Mouse (Mus musculus): ENCODE results near the gene Nfkbib. TPM values are rescaled to one million over a fixed set of nuclear protein-coding genes. Genes with fewer than 3 reads are reported as not detected.

The Nfkbib gene
- total RNA-seq (2012; rRNA removed), result 59.3 and 62.8 TPM in 2 replicates
- 24.6 and 30.5 TPM in 2 replicates for total RNA-seq (2014; rRNA removed)
- polyA plus RNA-seq (2012; ENCODE audit: insufficient read length, low read depth), result 97.5 and 101 TPM in 2 replicates

- Histone ChIP-seq H3K4me2 (ENCODE audit: insufficient read depth, low read depth, poor library complexity, severe bottlenecking) (peak within 1 kb of the TSS; percentile 83), H3K27me3 (replicated peaks) (no peaks in the 10 kb centered on the region), H3K27ac (ENCODE audit: insufficient read depth, low read depth) (no peak within 1 kb of the TSS), H3K79me2 (replicated peaks; ENCODE audit: control insufficient read depth, extremely low read depth, insufficient read depth, poor library complexity, severe bottlenecking) (peaks cover 34% of the 10 kb centered on the region), H3K4me3 (replicated peaks in 1 of 3; ENCODE audit: low read depth in 2 of 3, low read length in 2 of 3, poor library complexity in 1 of 3) (peak within 1 kb of the TSS; percentile 81 to 88 (median 86)), H3K36me3 (replicated peaks in 1 of 2; ENCODE audit: control insufficient read depth in 1 of 2, insufficient read depth in 1 of 2, low read length in 1 of 2) (peaks cover 7 to 38% of the 10 kb centered on the region in 2 experiments), H3K4me1 (ENCODE audit: control insufficient read depth in 1 of 2, insufficient read depth in 2 of 2) (peaks cover 14 to 40% of the 10 kb centered on the region in 2 experiments), H3K9me3 (replicated peaks; ENCODE audit: low read length) (no peaks in the 10 kb centered on the region), H3K9ac (ENCODE audit: insufficient read depth, low read depth) (peak within 1 kb of the TSS; percentile 84)
- DNase-seq (ENCODE audit: extremely low read depth), result no peak
- no peak for TF ChIP-seq CTCF (conservative IDR thresholded peaks at IDR 0.05 in 1 of 2, IDR thresholded peaks at IDR 0.05 in 1 of 2; ENCODE audit: low read depth in 2 of 2, low read length in 2 of 2)
- peak; percentile 53 for TF ChIP-seq BHLHE40 (IDR thresholded peaks at IDR 0.05; ENCODE audit: low read depth, low read length)
- TF ChIP-seq CHD2 (IDR thresholded peaks at IDR 0.05; ENCODE audit: low read length), result 0 out of 2 replicates have a peak, but pooled peaks have one; percentile 10
- no peak for TF ChIP-seq MEF2A (IDR thresholded peaks at IDR 0.05; ENCODE audit: borderline replicate concordance, low read depth, low read length)
- TF ChIP-seq MXI1 (IDR thresholded peaks at IDR 0.05; ENCODE audit: low read depth, low read length), result peak; percentile 64
- no peak for TF ChIP-seq MAX (IDR thresholded peaks at IDR 0.05; ENCODE audit: low read length)
- in situ Hi-C loops (cut with MboI; ENCODE audit: low pct_ligation_motif_present, low pct_unique_long_range_greater_than_20kb, low sequenced_read_pairs) (no loop called here), dilution Hi-C loops (cut with MboI; ENCODE audit: extremely low pct_ligation_motif_present, extremely low pct_unique_long_range_greater_than_20kb, low sequenced_read_pairs) (no loop called here)
Measured at GRCm38 (mm10) chr7:28767462-28767965, at the start of gene Nfkbib. Gene Nfkbib (minus strand): TSS chr7:28767512.

- dilution Hi-C loops (cut with MboI; ENCODE audit: extremely low pct_ligation_motif_present, extremely low pct_unique_long_range_greater_than_20kb, low sequenced_read_pairs) (no loop called here), in situ Hi-C loops (cut with MboI; ENCODE audit: low pct_ligation_motif_present, low pct_unique_long_range_greater_than_20kb, low sequenced_read_pairs) (no loop called here)
- Histone ChIP-seq H3K9ac (ENCODE audit: insufficient read depth, low read depth) (no peak overlapping the region), H3K79me2 (replicated peaks; ENCODE audit: control insufficient read depth, extremely low read depth, insufficient read depth, poor library complexity, severe bottlenecking) (peaks cover 72% of the 10 kb centered on the region), H3K4me1 (ENCODE audit: control insufficient read depth in 1 of 2, insufficient read depth in 2 of 2) (peaks cover 32 to 92% of the 10 kb centered on the region in 2 experiments), H3K27ac (ENCODE audit: insufficient read depth, low read depth) (peak overlapping the region; percentile 65), H3K36me3 (replicated peaks in 1 of 2; ENCODE audit: control insufficient read depth in 1 of 2, insufficient read depth in 1 of 2, low read length in 1 of 2) (peaks cover 92 to 97% of the 10 kb centered on the region in 2 experiments), H3K9me3 (replicated peaks; ENCODE audit: low read length) (no peaks in the 10 kb centered on the region), H3K4me3 (replicated peaks in 1 of 3; ENCODE audit: low read depth in 2 of 3, low read length in 2 of 3, poor library complexity in 1 of 3) (peak overlapping the region in 2 of 3 experiments; percentile 43 to 49), H3K27me3 (replicated peaks) (no peaks in the 10 kb centered on the region), H3K4me2 (ENCODE audit: insufficient read depth, low read depth, poor library complexity, severe bottlenecking) (peak overlapping the region; percentile 4; the same call in 1 of the 2 replicates)
- no peak for DNase-seq (ENCODE audit: extremely low read depth)
- TF ChIP-seq MYC (IDR thresholded peaks at IDR 0.05; ENCODE audit: low read depth, low read length), result no peak
- TF ChIP-seq ELF1 (IDR thresholded peaks at IDR 0.05; ENCODE audit: low read depth, low read length), result no peak
- TF ChIP-seq E2F4 (IDR thresholded peaks at IDR 0.05; ENCODE audit: insufficient replicate concordance, low read depth, low read length), result no peak
- TF ChIP-seq ZC3H11A (IDR thresholded peaks at IDR 0.05; ENCODE audit: low read depth, low read length), result no peak
- no peak for TF ChIP-seq KAT2A (IDR thresholded peaks at IDR 0.05; ENCODE audit: insufficient replicate concordance, low read length)
- TF ChIP-seq UBTF (IDR thresholded peaks at IDR 0.05; ENCODE audit: low read depth, low read length), result no peak
- TF ChIP-seq POLR2A (IDR thresholded peaks at IDR 0.05; ENCODE audit: low read depth, low read length), result no peak; the same call in 1 of the 2 replicates
- peak; percentile 37; the same call in 1 of the 2 replicates for TF ChIP-seq CHD1 (IDR thresholded peaks at IDR 0.05; ENCODE audit: low read depth, low read length)
Measured at GRCm38 (mm10) chr7:28816920-28817319, 49.6 kb upstream of the Nfkbib start.
